Mouse (Mus musculus) midbrain, embryonic 10.5 days (tissue): ENCODE data around the gene Sema6c. TPM values are rescaled to one million over a fixed set of nuclear protein-coding genes. Genes with fewer than 3 reads are reported as not detected.

Source experiments
- DNase-seq: peaks from one replicate; pipeline ENCODE4 v3.0.0-alpha.2; 2017; ENCODE audit warnings: low spot score
- H3K27ac ChIP-seq: fragments of 300-500 bp; sonication (generic); replicated peaks from 2 replicates; pipeline ENCODE4 v1.5.1; 2016; ENCODE audit warnings: mild to moderate bottlenecking
- H3K27me3 ChIP-seq: fragments of 300-500 bp; sonication (generic); 2 replicates; pipeline ENCODE4 v1.6.1; 2016; ENCODE audit warnings: low read depth, mild to moderate bottlenecking; ENCODE audit not compliant: poor library complexity, severe bottlenecking
- H3K36me3 ChIP-seq: fragments of 300-500 bp; sonication (generic); 2 replicates; pipeline ENCODE4 v1.6.1; 2016; ENCODE audit warnings: mild to moderate bottlenecking, moderate library complexity
- H3K4me1 ChIP-seq: fragments of 300-500 bp; sonication (generic); 2 replicates; pipeline ENCODE4 v1.6.1; 2016
- H3K4me3 ChIP-seq: fragments of 300-500 bp; sonication (generic); 2 replicates; pipeline ENCODE4 v1.5.1; 2016; ENCODE audit warnings: mild to moderate bottlenecking, moderate library complexity
- H3K9me3 ChIP-seq: fragments of 300-500 bp; sonication (generic); replicated peaks from 2 replicates; pipeline ENCODE4 v1.6.1; 2016; ENCODE audit warnings: mild to moderate bottlenecking
- WGBS: fragments of 180-500 bp; shearing (Covaris S2); methylation state at CpG from one replicate; pipeline ENCODE4 v1.1.7; 2016; 5-methylcytosine and 5-hydroxymethylcytosine counted together
- polyA plus RNA-seq: library from polyadenylated mRNA; unstranded; fragments of >200 nt; fragmentation: Nextera tagmentation; extraction: Ambion mirVana; gene quantifications from 2 replicates; pipeline ENCODE4 v1.2.1, GENCODE M21; 2016

Sema6c gene
- polyA plus RNA-seq, 1 experiment from 2014 or later: 7.6 TPM

- H3K27ac ChIP-seq: peak overlapping the region; percentile 89
- peaks cover 44% of the 10 kb centered on the region for H3K27me3 ChIP-seq
- DNase-seq: peak; percentile 50
- peaks cover 22% of the 10 kb centered on the region for H3K36me3 ChIP-seq
- peaks cover 50% of the 10 kb centered on the region for H3K4me1 ChIP-seq
- H3K4me3 ChIP-seq: peak overlapping the region; percentile 84
- WGBS: under 1% methylated on average over 30 of the region's 30 CpGs
- H3K9me3 ChIP-seq: no peaks in the 10 kb centered on the region
Measured at GRCm38 (mm10) chr3:95161041-95161551, 839 bp downstream of the Sema6c start.

GRCm38 (mm10) chr3:95161618-95162344 is 1.5 kb downstream of the Sema6c start:
- DNase-seq: no peak
- WGBS: 7% methylated on average over 9 of the region's 9 CpGs

GRCm38 (mm10) chr3:95162345-95162628 is 2.0 kb downstream of the Sema6c start:
- DNase-seq: no peak
- peaks cover 44% of the 10 kb centered on the region for H3K27me3 ChIP-seq
- H3K27ac ChIP-seq: peak overlapping the region; percentile 89; the same call in 1 of the 2 replicates

More at GRCm38 (mm10) chr3:95161618-95162344, 1.5 kb downstream of the Sema6c start:
- H3K4me1 ChIP-seq: peaks cover 50% of the 10 kb centered on the region
- H3K4me3 ChIP-seq: peak overlapping the region; percentile 84
- H3K36me3 ChIP-seq: peaks cover 29% of the 10 kb centered on the region
- H3K27me3 ChIP-seq: peaks cover 44% of the 10 kb centered on the region
- H3K27ac ChIP-seq: peak overlapping the region; percentile 89
- H3K9me3 ChIP-seq: no peaks in the 10 kb centered on the region

GRCm38 (mm10) chr3:95163419-95164255 is 3.4 kb downstream of the Sema6c start:
- WGBS: 72% methylated on average over 11 of the region's 11 CpGs
- H3K27me3 ChIP-seq: peaks cover 41% of the 10 kb centered on the region

More at GRCm38 (mm10) chr3:95162345-95162628, 2.0 kb downstream of the Sema6c start:
- 39% methylated on average over 2 of the region's 2 CpGs for WGBS
- H3K36me3 ChIP-seq: peaks cover 34% of the 10 kb centered on the region
- H3K4me3 ChIP-seq: peak overlapping the region; percentile 84
- no peaks in the 10 kb centered on the region for H3K9me3 ChIP-seq
- peaks cover 50% of the 10 kb centered on the region for H3K4me1 ChIP-seq

GRCm38 (mm10) chr3:95164256-95164550 is 3.9 kb downstream of the Sema6c start:
- Histone ChIP-seq H3K4me1 (peaks cover 48% of the 10 kb centered on the region), H3K36me3 (peaks cover 53% of the 10 kb centered on the region), H3K4me3 (no peak overlapping the region), H3K9me3 (no peaks in the 10 kb centered on the region), H3K27me3 (peaks cover 41% of the 10 kb centered on the region), H3K27ac (no peak overlapping the region)
- 75% methylated on average over 5 of the region's 5 CpGs for WGBS
- no peak for DNase-seq

More at GRCm38 (mm10) chr3:95163419-95164255, 3.4 kb downstream of the Sema6c start:
- Histone ChIP-seq H3K4me1 (peaks cover 50% of the 10 kb centered on the region), H3K9me3 (no peaks in the 10 kb centered on the region), H3K27ac (no peak overlapping the region; the same call in 1 of the 2 replicates), H3K36me3 (peaks cover 47% of the 10 kb centered on the region), H3K4me3 (peak overlapping the region; percentile 84; the same call in 1 of the 2 replicates)
- DNase-seq: no peak

GRCm38 (mm10) chr3:95164840-95165239 is 4.6 kb downstream of the Sema6c start:
- peaks cover 41% of the 10 kb centered on the region for H3K27me3 ChIP-seq
- no peak for DNase-seq
- no peak overlapping the region for H3K27ac ChIP-seq
- H3K9me3 ChIP-seq: no peaks in the 10 kb centered on the region
- H3K4me1 ChIP-seq: peaks cover 42% of the 10 kb centered on the region
- WGBS: 78% methylated on average over 5 of the region's 5 CpGs
- H3K4me3 ChIP-seq: no peak overlapping the region
- peaks cover 59% of the 10 kb centered on the region for H3K36me3 ChIP-seq

- H3K9me3 ChIP-seq: 0 out of 2 replicates have a peak, but pooled peaks cover 5% of the 10 kb centered on the region
- peaks cover 68% of the 10 kb centered on the region for H3K27me3 ChIP-seq
- no peak overlapping the region for H3K27ac ChIP-seq
- H3K4me1 ChIP-seq: peaks cover 23% of the 10 kb centered on the region
- 86% methylated on average over 10 of the region's 10 CpGs for WGBS
- H3K36me3 ChIP-seq: peaks cover 86% of the 10 kb centered on the region
- no peak for DNase-seq
- H3K4me3 ChIP-seq: no peak overlapping the region
Measured at GRCm38 (mm10) chr3:95169996-95170395, 9.7 kb downstream of the Sema6c start.

GRCm38 (mm10) chr3:95171105-95171504 is 10.8 kb downstream of the Sema6c start:
- Histone ChIP-seq H3K27me3 (peaks cover 68% of the 10 kb centered on the region), H3K27ac (no peak overlapping the region), H3K4me3 (no peak overlapping the region), H3K36me3 (peaks cover 75% of the 10 kb centered on the region), H3K4me1 (peaks cover 23% of the 10 kb centered on the region), H3K9me3 (0 out of 2 replicates have a peak, but pooled peaks cover 5% of the 10 kb centered on the region)
- WGBS: 93% methylated on average over 6 of the region's 6 CpGs
- DNase-seq: no peak

GRCm38 (mm10) chr3:95172526-95173255 is 12.4 kb downstream of the Sema6c start:
- Histone ChIP-seq H3K27ac (no peak overlapping the region), H3K36me3 (peaks cover 59% of the 10 kb centered on the region), H3K9me3 (0 out of 2 replicates have a peak, but pooled peaks cover 5% of the 10 kb centered on the region), H3K4me3 (peak overlapping the region; percentile 49), H3K27me3 (peaks cover 68% of the 10 kb centered on the region), H3K4me1 (peaks cover 23% of the 10 kb centered on the region)
- peak; percentile 27 for DNase-seq
- 12% methylated on average over 84 of the region's 84 CpGs for WGBS

- peak overlapping the region; percentile 49 for H3K4me3 ChIP-seq
- H3K4me1 ChIP-seq: peaks cover 23% of the 10 kb centered on the region
- 0 out of 2 replicates have a peak, but pooled peaks cover 5% of the 10 kb centered on the region for H3K9me3 ChIP-seq
- H3K27me3 ChIP-seq: peaks cover 63% of the 10 kb centered on the region
- H3K27ac ChIP-seq: peak overlapping the region; percentile 46; the same call in 1 of the 2 replicates
- DNase-seq: peak; percentile 44
- 2% methylated on average over 58 of the region's 58 CpGs for WGBS
- peaks cover 52% of the 10 kb centered on the region for H3K36me3 ChIP-seq
Measured at GRCm38 (mm10) chr3:95173256-95173949, 13.1 kb downstream of the Sema6c start.

GRCm38 (mm10) chr3:95174011-95174592 is 13.8 kb downstream of the Sema6c start:
- Histone ChIP-seq H3K4me1 (peaks cover 23% of the 10 kb centered on the region), H3K9me3 (0 out of 2 replicates have a peak, but pooled peaks cover 5% of the 10 kb centered on the region), H3K27me3 (peaks cover 56% of the 10 kb centered on the region), H3K36me3 (peaks cover 45% of the 10 kb centered on the region), H3K4me3 (peak overlapping the region; percentile 49), H3K27ac (no peak overlapping the region)
- under 1% methylated on average over 16 of the region's 16 CpGs for WGBS
- peak; percentile 84 for DNase-seq
